Mouse (Mus musculus) heart, adult 8-10 months (tissue): ENCODE data around the gene Nat10. TPM values are rescaled to one million over a fixed set of nuclear protein-coding genes. Genes with fewer than 3 reads are reported as not detected.

Source experiments
- DNase-seq: peaks from one replicate; pipeline ENCODE4 v3.0.0; 2022; ENCODE audit warnings: low spot score
- total RNA-seq, 4 experiments: library from RNA; stranded (reverse); gene quantifications; 2 replicates each; pipeline ENCODE4 v1.2.4; 2022

Nat10 gene
- total RNA-seq, 4 experiments from 2014 or later, result 12.7 to 19.0 (median 16.5) TPM

GRCm38 (mm10) chr2:103745481-103745880 lies 15.6 kb downstream of the Nat10 start:
- DNase-seq, result no peak

- DNase-seq, result peak; percentile 30
These were observed 17.1 kb downstream of the Nat10 start for GRCm38 (mm10) chr2:103743988-103744387.

GRCm38 (mm10) chr2:103743536-103743935 lies 17.5 kb downstream of the Nat10 start:
- peak; percentile 58 for DNase-seq

- no peak for DNase-seq
These were observed 18.2 kb downstream of the Nat10 start for GRCm38 (mm10) chr2:103742821-103743220.

- no peak for DNase-seq
These were observed 29.6 kb downstream of the Nat10 start for GRCm38 (mm10) chr2:103731423-103731822.

- DNase-seq, result no peak
These were observed 30.1 kb downstream of the Nat10 start for GRCm38 (mm10) chr2:103730999-103731398.

- no peak for DNase-seq
These were observed 33.0 kb downstream of the Nat10 start for GRCm38 (mm10) chr2:103728027-103728540.

- DNase-seq, result no peak
These were observed 36.5 kb downstream of the Nat10 start for GRCm38 (mm10) chr2:103724521-103724920.

GRCm38 (mm10) chr2:103719292-103719646 lies 41.8 kb downstream of the Nat10 start:
- no peak for DNase-seq

GRCm38 (mm10) chr2:103718594-103719291 lies 42.3 kb downstream of the Nat10 start:
- peak; percentile 63 for DNase-seq

- no peak for DNase-seq
These were observed 46.7 kb downstream of the Nat10 start for GRCm38 (mm10) chr2:103714412-103714811.

- no peak for DNase-seq
These were observed 47.2 kb downstream of the Nat10 start for GRCm38 (mm10) chr2:103713831-103714230.

- DNase-seq, result no peak
These were observed 50.2 kb downstream of the Nat10 start for GRCm38 (mm10) chr2:103710849-103711248.

GRCm38 (mm10) chr2:103707056-103707776 lies 53.9 kb downstream of the Nat10 start:
- DNase-seq, result no peak

- DNase-seq, result peak; percentile 58
These were observed 54.8 kb downstream of the Nat10 start for GRCm38 (mm10) chr2:103706226-103706625.

- no peak for DNase-seq
These were observed 55.2 kb downstream of the Nat10 start for GRCm38 (mm10) chr2:103705826-103706225.

GRCm38 (mm10) chr2:103703865-103704264 lies 57.2 kb downstream of the Nat10 start:
- DNase-seq, result no peak

- no peak for DNase-seq
These were observed 57.7 kb downstream of the Nat10 start for GRCm38 (mm10) chr2:103703336-103703735.

- no peak for DNase-seq
These were observed 60.6 kb downstream of the Nat10 start for GRCm38 (mm10) chr2:103700514-103700913.

GRCm38 (mm10) chr2:103696177-103696576 lies 64.9 kb downstream of the Nat10 start:
- DNase-seq, result no peak

GRCm38 (mm10) chr2:103694777-103695563 lies 66.1 kb downstream of the Nat10 start:
- DNase-seq, result no peak

- DNase-seq, result no peak
These were observed 68.3 kb downstream of the Nat10 start for GRCm38 (mm10) chr2:103692810-103693209.
